In genomic region chr7:28596436-28597276, GRCm38 (mm10) we compare ENCODE assay signal across 8 mouse cellular contexts. TPM values are rescaled to one million over a fixed set of nuclear protein-coding genes. Genes with fewer than 3 reads are reported as not detected.
DNase-seq lines count a peak whose midpoint lies in the region; ATAC-seq lines count a peak whose summit lies in the region.

No protein-coding gene starts in this region.

- H3K9ac ChIP-seq in intestine, embryonic 15.5 days = peak overlapping the region; percentile 68
- peak overlapping the region; percentile 81 for H3K9ac ChIP-seq in liver, embryonic 16.5 days (ENCODE audit: low read depth, low read length)
- H3K9ac ChIP-seq in neural tube, embryonic 14.5 days (replicated peaks; ENCODE audit: low read depth, low read length) = peak overlapping the region; percentile 58; the same call in 1 of the 2 replicates

- no peaks in the 10 kb centered on the region for H3K27me3 ChIP-seq in embryonic facial prominence, embryonic 10.5 days (replicated peaks; ENCODE audit: low read depth, poor library complexity, severe bottlenecking)
- H3K27me3 ChIP-seq in intestine, embryonic 15.5 days (replicated peaks) = no peaks in the 10 kb centered on the region
- H3K27me3 ChIP-seq in liver, embryonic 16.5 days (ENCODE audit: control insufficient read depth, insufficient read depth, low read depth, low read length) = no peaks in the 10 kb centered on the region
- no peaks in the 10 kb centered on the region for H3K27me3 ChIP-seq in neural tube, embryonic 14.5 days (ENCODE audit: control insufficient read depth, insufficient read depth, low read length)

- peak; percentile 88 for ATAC-seq in intestine, embryonic 15.5 days
- peak; percentile 92 for ATAC-seq in liver, embryonic 16.5 days (ENCODE audit: low read depth)
- ATAC-seq in neural tube, embryonic 14.5 days (ENCODE audit: low read depth) = no peak
- no peak for ATAC-seq in inflammation-experienced regulatory T-cells, adult 6 months

- H3K27ac ChIP-seq in embryonic facial prominence, embryonic 10.5 days (replicated peaks) = peak overlapping the region; percentile 96
- peak overlapping the region; percentile 92 for H3K27ac ChIP-seq in intestine, embryonic 15.5 days
- peak overlapping the region; percentile 94 for H3K27ac ChIP-seq in liver, embryonic 16.5 days (ENCODE audit: low read length)
- no peak overlapping the region for H3K27ac ChIP-seq in neural tube, embryonic 14.5 days (ENCODE audit: low read depth, low read length)

- peak overlapping the region; percentile 73 for H3K4me2 ChIP-seq in intestine, embryonic 15.5 days (replicated peaks)
- peak overlapping the region; percentile 84 for H3K4me2 ChIP-seq in liver, embryonic 16.5 days (ENCODE audit: low read depth, low read length)
- peak overlapping the region; percentile 75 for H3K4me2 ChIP-seq in neural tube, embryonic 14.5 days (ENCODE audit: low read depth, low read length)

- peak overlapping the region; percentile 83 for H3K4me3 ChIP-seq in embryonic facial prominence, embryonic 10.5 days
- H3K4me3 ChIP-seq in intestine, embryonic 15.5 days (replicated peaks) = peak overlapping the region; percentile 65
- H3K4me3 ChIP-seq in liver, embryonic 16.5 days (ENCODE audit: low read depth, low read length) = peak overlapping the region; percentile 70
- peak overlapping the region; percentile 51 for H3K4me3 ChIP-seq in neural tube, embryonic 14.5 days (ENCODE audit: low read depth, low read length)

- H3K9me3 ChIP-seq in embryonic facial prominence, embryonic 10.5 days = no peaks in the 10 kb centered on the region
- no peaks in the 10 kb centered on the region for H3K9me3 ChIP-seq in intestine, embryonic 15.5 days
- H3K9me3 ChIP-seq in liver, embryonic 16.5 days (replicated peaks; ENCODE audit: control insufficient read depth, low read length) = no peaks in the 10 kb centered on the region
- no peaks in the 10 kb centered on the region for H3K9me3 ChIP-seq in neural tube, embryonic 14.5 days (ENCODE audit: control insufficient read depth, low read length)

- H3K36me3 ChIP-seq in embryonic facial prominence, embryonic 10.5 days (replicated peaks) = peaks cover 20% of the 10 kb centered on the region
- no peaks in the 10 kb centered on the region for H3K36me3 ChIP-seq in intestine, embryonic 15.5 days
- no peaks in the 10 kb centered on the region for H3K36me3 ChIP-seq in liver, embryonic 16.5 days (ENCODE audit: control insufficient read depth, insufficient read depth)
- no peaks in the 10 kb centered on the region for H3K36me3 ChIP-seq in neural tube, embryonic 14.5 days (ENCODE audit: control insufficient read depth, insufficient read depth, low read length)

- H3K4me1 ChIP-seq in embryonic facial prominence, embryonic 10.5 days = peaks cover 68% of the 10 kb centered on the region
- peaks cover 55% of the 10 kb centered on the region for H3K4me1 ChIP-seq in intestine, embryonic 15.5 days (replicated peaks)
- H3K4me1 ChIP-seq in liver, embryonic 16.5 days (ENCODE audit: control insufficient read depth, low read depth, low read length) = peaks cover 57% of the 10 kb centered on the region
- H3K4me1 ChIP-seq in neural tube, embryonic 14.5 days (ENCODE audit: control insufficient read depth, insufficient read depth, low read length) = peaks cover 10% of the 10 kb centered on the region

- 44% methylated on average over 20 of the region's 20 CpGs for WGBS in embryonic facial prominence, embryonic 10.5 days
- 18% methylated on average over 20 of the region's 20 CpGs for WGBS in intestine, embryonic 15.5 days
- WGBS in liver, embryonic 16.5 days (ENCODE audit: insufficient replicate concordance) = 51% methylated on average over 20 of the region's 20 CpGs
- 39% methylated on average over 20 of the region's 20 CpGs for WGBS in neural tube, embryonic 14.5 days

- DNase-seq in urinary bladder, postnatal 36 days (ENCODE audit: low spot score in 2 of 2) = peak; percentile 63 to 68
- no peak for DNase-seq in urinary bladder, adult 2 months (ENCODE audit: low spot score)
- DNase-seq in embryonic facial prominence, embryonic 10.5 days (ENCODE audit: low spot score) = peak; percentile 41
- DNase-seq in right cerebral cortex, adult 2 months (ENCODE audit: low spot score in 2 of 2) = no peak

RNA-seq across cellular contexts. Expression of gene Samd4b, which starts 1.3 kb away (rescaled TPM):
- 49.9 and 54.5 TPM in 2 replicates for polyA plus RNA-seq in urinary bladder, adult 2 months (2012; rRNA removed)
- 36.0 and 38.9 TPM in 2 replicates for polyA plus RNA-seq in embryonic facial prominence, embryonic 10.5 days (2016; fragmentation: Nextera tagmentation; extraction: Ambion mirVana)
- 18.9 and 19.5 TPM in 2 replicates for polyA plus RNA-seq in intestine, embryonic 15.5 days (2015; fragmentation: Nextera tagmentation; extraction: Ambion mirVana)
- polyA plus RNA-seq in liver, embryonic 16.5 days (2015; fragmentation: Nextera tagmentation; extraction: Ambion mirVana) = 2.5 and 3.5 TPM in 2 replicates
- polyA plus RNA-seq in neural tube, embryonic 14.5 days (2014; fragmentation: Nextera tagmentation; extraction: Ambion mirVana) = 24.3 and 25.1 TPM in 2 replicates
- 1 to 10 TPM; 6.4 to 9.8 (median 8.2) TPM for polyA plus RNA-seq in inflammation-experienced regulatory T-cells, adult 6 months (2017; shearing (Covaris generic))

RNA-seq across cellular contexts. Expression of gene Pak4, which starts 1.3 kb away (rescaled TPM):
- polyA plus RNA-seq in urinary bladder, adult 2 months (2012; rRNA removed) = 24.7 and 31.3 TPM in 2 replicates
- polyA plus RNA-seq in embryonic facial prominence, embryonic 10.5 days (2016; fragmentation: Nextera tagmentation; extraction: Ambion mirVana) = 70.1 and 75.8 TPM in 2 replicates
- polyA plus RNA-seq in intestine, embryonic 15.5 days (2015; fragmentation: Nextera tagmentation; extraction: Ambion mirVana) = 51.7 and 53.1 TPM in 2 replicates
- polyA plus RNA-seq in liver, embryonic 16.5 days (2015; fragmentation: Nextera tagmentation; extraction: Ambion mirVana) = 16.4 and 17.5 TPM in 2 replicates
- 10.6 and 15.5 TPM in 2 replicates for polyA plus RNA-seq in neural tube, embryonic 14.5 days (2014; fragmentation: Nextera tagmentation; extraction: Ambion mirVana)
- polyA plus RNA-seq in inflammation-experienced regulatory T-cells, adult 6 months (2017; shearing (Covaris generic)) = 1 to 10 TPM; 2.1 to 3.7 (median 2.6) TPM

RNA-seq across cellular contexts. Expression of gene Acp7, which starts 34.5 kb away (rescaled TPM):
- polyA plus RNA-seq in urinary bladder, adult 2 months (2012; rRNA removed) = not detected in 2 replicates
- not detected in 2 replicates for polyA plus RNA-seq in embryonic facial prominence, embryonic 10.5 days (2016; fragmentation: Nextera tagmentation; extraction: Ambion mirVana)
- 0.06 TPM in 1 of 2 replicates, not detected in the other for polyA plus RNA-seq in intestine, embryonic 15.5 days (2015; fragmentation: Nextera tagmentation; extraction: Ambion mirVana)
- not detected in 2 replicates for polyA plus RNA-seq in liver, embryonic 16.5 days (2015; fragmentation: Nextera tagmentation; extraction: Ambion mirVana)
- polyA plus RNA-seq in neural tube, embryonic 14.5 days (2014; fragmentation: Nextera tagmentation; extraction: Ambion mirVana) = 0.19 TPM in 1 of 2 replicates, not detected in the other
- polyA plus RNA-seq in inflammation-experienced regulatory T-cells, adult 6 months (2017; shearing (Covaris generic)) = not detected

RNA-seq across cellular contexts. Expression of gene Nccrp1, which starts 49.6 kb away (rescaled TPM):
- 0.67 and 1.1 TPM in 2 replicates for polyA plus RNA-seq in urinary bladder, adult 2 months (2012; rRNA removed)
- polyA plus RNA-seq in embryonic facial prominence, embryonic 10.5 days (2016; fragmentation: Nextera tagmentation; extraction: Ambion mirVana) = 0.10 TPM in 1 of 2 replicates, not detected in the other
- not detected in 2 replicates for polyA plus RNA-seq in intestine, embryonic 15.5 days (2015; fragmentation: Nextera tagmentation; extraction: Ambion mirVana)
- polyA plus RNA-seq in liver, embryonic 16.5 days (2015; fragmentation: Nextera tagmentation; extraction: Ambion mirVana) = not detected in 2 replicates
- 0.17 TPM in 1 of 2 replicates, not detected in the other for polyA plus RNA-seq in neural tube, embryonic 14.5 days (2014; fragmentation: Nextera tagmentation; extraction: Ambion mirVana)
- polyA plus RNA-seq in inflammation-experienced regulatory T-cells, adult 6 months (2017; shearing (Covaris generic)) = 1 to 10 TPM in 1 of 3 experiments, not detected in 2; 1.4 TPM

RNA-seq across cellular contexts. Expression of gene Sycn, which starts 56.0 kb away (rescaled TPM):
- 0.27 TPM in 1 of 2 replicates, not detected in the other for polyA plus RNA-seq in urinary bladder, adult 2 months (2012; rRNA removed)
- polyA plus RNA-seq in embryonic facial prominence, embryonic 10.5 days (2016; fragmentation: Nextera tagmentation; extraction: Ambion mirVana) = not detected in 2 replicates
- 33.3 and 122 TPM in 2 replicates for polyA plus RNA-seq in intestine, embryonic 15.5 days (2015; fragmentation: Nextera tagmentation; extraction: Ambion mirVana)
- 0.53 and 2.5 TPM in 2 replicates for polyA plus RNA-seq in liver, embryonic 16.5 days (2015; fragmentation: Nextera tagmentation; extraction: Ambion mirVana)
- not detected in 2 replicates for polyA plus RNA-seq in neural tube, embryonic 14.5 days (2014; fragmentation: Nextera tagmentation; extraction: Ambion mirVana)
- not detected for polyA plus RNA-seq in inflammation-experienced regulatory T-cells, adult 6 months (2017; shearing (Covaris generic))

Comparison
In these comparisons a context has a peak if more than half of its experiments do, and no peak if none do; other contexts are left out.
1. DNase-seq: peak in urinary bladder, postnatal 36 days (2 of 2) and embryonic facial prominence, embryonic 10.5 days (single experiment); none in urinary bladder, adult 2 months (single experiment) and right cerebral cortex, adult 2 months (0 of 2).
2. ATAC-seq: peak in intestine, embryonic 15.5 days (single experiment) and liver, embryonic 16.5 days (single experiment); none in neural tube, embryonic 14.5 days (single experiment) and inflammation-experienced regulatory T-cells, adult 6 months (single experiment).
3. Peak in every context shown above with its lines, with median percentiles within 50 percentile points of each other: H3K4me3 ChIP-seq, H3K4me2 ChIP-seq and H3K9ac ChIP-seq.